In the genomic region with DNA sequence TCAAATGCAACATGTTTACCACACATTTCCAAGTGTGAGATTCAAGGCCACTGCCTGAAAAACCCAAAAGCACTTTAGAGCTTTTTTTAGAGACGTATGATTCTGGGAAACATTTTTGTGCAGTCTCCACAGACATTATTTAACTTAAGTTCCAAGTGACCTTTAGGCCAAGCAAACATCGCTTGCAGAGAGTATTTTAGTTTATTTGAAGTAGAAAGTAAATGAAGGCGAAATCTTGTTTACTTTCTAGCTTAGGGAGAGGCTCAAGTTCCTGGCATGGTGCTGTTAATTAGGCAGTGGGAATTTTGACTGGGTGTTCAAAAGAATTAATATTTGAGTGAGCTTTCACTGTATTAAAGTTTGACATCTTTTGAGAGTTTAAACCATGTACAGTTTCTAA, we compare ENCODE assay signal across 24 mouse cellular contexts.
"Had no signal": no experiment of that assay in that cellular context is flagged by ENCODE, and none has a peak within 500 bp of the region (broad histone marks: within the 10 kb centered on the region; RNA-seq: fewer than 3 reads in every experiment).

No protein-coding gene starts in this region.

- H3K4me2 ChIP-seq: heart, embryonic 12.5 days; hindbrain, embryonic 12.5 days; hindbrain, embryonic 14.5 days; intestine, embryonic 15.5 days; limb, embryonic 13.5 days; limb, embryonic 15.5 days had no signal

- H3K4me3 ChIP-seq: gastrocnemius, adult 2 months; heart, embryonic 10.5 days; heart, embryonic 12.5 days; hindbrain, embryonic 10.5 days; hindbrain, embryonic 12.5 days; intestine, embryonic 15.5 days; layer of hippocampus, adult 2 months; left cerebral cortex, adult 2 months; limb, embryonic 13.5 days; limb, embryonic 15.5 days had no signal

- H3K36me3 ChIP-seq: heart, embryonic 10.5 days; heart, embryonic 12.5 days; hindbrain, embryonic 10.5 days; hindbrain, embryonic 12.5 days; intestine, embryonic 15.5 days; limb, embryonic 13.5 days; limb, embryonic 15.5 days had no signal

- H3K4me1 ChIP-seq: heart, embryonic 10.5 days; heart, embryonic 12.5 days; hindbrain, embryonic 10.5 days; hindbrain, embryonic 12.5 days; intestine, embryonic 15.5 days; limb, embryonic 13.5 days; limb, embryonic 15.5 days had no signal

- ATAC-seq: hindbrain, embryonic 16.5 days; inflammation-experienced regulatory T-cells, adult 6 months; intestine, embryonic 15.5 days; intestine, postnatal 0 days had no signal

- H3K9ac ChIP-seq: heart, embryonic 12.5 days; hindbrain, embryonic 12.5 days; hindbrain, embryonic 14.5 days; intestine, embryonic 15.5 days; limb, embryonic 13.5 days; limb, embryonic 15.5 days had no signal

- H3K27ac ChIP-seq: gastrocnemius, adult 2 months; heart, embryonic 10.5 days; hindbrain, embryonic 10.5 days; hindbrain, embryonic 12.5 days; hindbrain, embryonic 14.5 days; intestine, embryonic 15.5 days; layer of hippocampus, adult 2 months; left cerebral cortex, adult 2 months; limb, embryonic 13.5 days; limb, embryonic 15.5 days had no signal

- H3K27me3 ChIP-seq: heart, embryonic 12.5 days; hindbrain, embryonic 12.5 days; intestine, embryonic 15.5 days; limb, embryonic 13.5 days; limb, embryonic 15.5 days had no signal

- H3K9me3 ChIP-seq: heart, embryonic 10.5 days; hindbrain, embryonic 10.5 days; hindbrain, embryonic 12.5 days; intestine, embryonic 15.5 days; limb, embryonic 13.5 days; limb, embryonic 15.5 days had no signal

- DNase-seq: gastrocnemius, adult 2 months; gastrocnemius, postnatal 10 days; gastrocnemius, postnatal 25 days; heart, adult 18-20 months; heart, postnatal 10 days; heart, postnatal 4 days; kidney, adult 18-20 months; kidney, adult 8-10 months; kidney, postnatal 25 days; kidney, postnatal 4 days; left cerebral cortex, postnatal 4 days had no signal
